Comparison of ENCODE assay signal across 30 mouse cellular contexts in the genomic region with DNA sequence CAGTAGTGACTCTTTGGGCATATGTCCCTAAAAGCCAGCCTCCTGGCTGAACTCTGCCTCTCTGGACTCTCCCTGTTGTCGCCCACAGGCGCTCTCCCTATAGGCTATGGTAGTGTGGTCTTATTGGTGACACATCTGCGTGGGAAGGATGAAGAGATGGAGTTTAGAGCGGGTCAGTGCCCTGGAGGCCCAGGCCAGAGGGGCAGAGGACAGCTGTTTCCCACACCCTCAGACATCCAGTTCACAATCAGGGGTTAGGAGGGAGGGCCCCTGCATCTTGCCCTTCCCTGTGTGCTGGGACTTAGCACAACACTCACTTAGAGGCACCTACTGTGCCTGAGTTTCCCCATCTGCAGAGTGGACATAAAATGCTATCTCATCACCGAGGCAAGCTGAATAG. TPM values are rescaled to one million over a fixed set of nuclear protein-coding genes. Genes with fewer than 3 reads are reported as not detected.
DNase-seq lines count a peak whose midpoint lies in the region; ATAC-seq and TF ChIP-seq lines count a peak whose summit lies in the region.
"Had no signal": no experiment of that assay in that cellular context is flagged by ENCODE, and none has a peak within 500 bp of the region (broad histone marks: within the 10 kb centered on the region; RNA-seq: fewer than 3 reads in every experiment).

No protein-coding gene starts in this region.

- H3K4me1 ChIP-seq in liver, adult 2 months (ENCODE audit: control insufficient read depth, insufficient read depth, low read length): no peaks in the 10 kb centered on the region; the same call in 1 of the 2 replicates
- H3K4me1 ChIP-seq: forebrain, embryonic 13.5 days had no signal

- intact Hi-C loops in gastrocnemius, adult 2 months (cut with DNase I): no loop called here
- intact Hi-C loops in left cerebral cortex, postnatal 25 days (cut with DNase I): no loop called here

- no peaks in the 10 kb centered on the region for H3K27me3 ChIP-seq in liver, adult 2 months (ENCODE audit: control insufficient read depth, insufficient read depth, low read length)
- H3K27me3 ChIP-seq: embryonic facial prominence, embryonic 12.5 days; forebrain, embryonic 13.5 days; heart, embryonic 12.5 days; hindbrain, embryonic 13.5 days; Patski had no signal

- H3K27ac ChIP-seq in gastrocnemius, adult 2 months: peak overlapping the region; percentile 67
- H3K27ac ChIP-seq in liver, adult 2 months (replicated peaks; ENCODE audit: insufficient read depth, low read depth, low read length): 0 out of 2 replicates have a peak overlapping the region, but pooled peaks have one; percentile 49
- H3K27ac ChIP-seq: embryonic facial prominence, embryonic 12.5 days; forebrain, embryonic 13.5 days; heart, embryonic 15.5 days; hindbrain, embryonic 13.5 days; hindbrain, postnatal 0 days had no signal

- no peak overlapping the region for H3K9ac ChIP-seq in liver, adult 2 months (ENCODE audit: low read depth, low read length)
- H3K9ac ChIP-seq: embryonic facial prominence, embryonic 12.5 days; forebrain, embryonic 13.5 days; heart, embryonic 12.5 days; heart, embryonic 15.5 days; hindbrain, embryonic 13.5 days had no signal

- TF ChIP-seq CTCF in gastrocnemius, adult 2 months (IDR thresholded peaks at IDR 0.05): no peak
- no peak for TF ChIP-seq CTCF in liver, adult 2 months (IDR thresholded peaks at IDR 0.05; ENCODE audit: low read depth, low read length)

- no peak for TF ChIP-seq POLR2A in liver, adult 2 months (IDR thresholded peaks at IDR 0.05; ENCODE audit: extremely low read depth, insufficient read depth, low read length)

- 78% methylated on average over 5 of the region's 5 CpGs for WGBS in liver, adult 2 months

- DNase-seq in gastrocnemius, adult 2 months: no peak
- no peak for DNase-seq in gastrocnemius, adult 8-10 months (ENCODE audit: low spot score in 2 of 2)
- DNase-seq in liver, adult 2 months (ENCODE audit: extremely low read depth, low read depth, low spot score): peak; percentile 16
- DNase-seq in liver: no peak
- DNase-seq in left cerebral cortex, postnatal 25 days (ENCODE audit: low spot score in 2 of 2): no peak
- DNase-seq in embryo, embryonic 10 days (ENCODE audit: low spot score): no peak
- DNase-seq: adrenal gland, postnatal 10 days; adrenal gland, postnatal 36 days; B cell, adult 2 months; cerebellum, adult 11 months; cerebellum, adult 8-10 months; cerebellum, postnatal 10 days; cerebellum, postnatal 36 days; gastrocnemius, postnatal 25 days; heart, postnatal 10 days; heart, postnatal 36 days had no signal

- H3K4me3 ChIP-seq in gastrocnemius, adult 2 months: no peak overlapping the region
- no peak overlapping the region for H3K4me3 ChIP-seq in liver, adult 2 months (ENCODE audit: insufficient read depth, low read depth, low read length)
- H3K4me3 ChIP-seq: embryonic facial prominence, embryonic 12.5 days; forebrain, embryonic 10.5 days; forebrain, embryonic 13.5 days; heart, embryonic 12.5 days; heart, embryonic 15.5 days; hindbrain, embryonic 10.5 days; hindbrain, embryonic 13.5 days had no signal

- no peaks in the 10 kb centered on the region for H3K36me3 ChIP-seq in liver, adult 2 months (ENCODE audit: control insufficient read depth, insufficient read depth, low read length)
- H3K36me3 ChIP-seq: forebrain, embryonic 10.5 days; G1E; heart, embryonic 12.5 days; heart, embryonic 15.5 days; hindbrain, embryonic 10.5 days; hindbrain, embryonic 13.5 days had no signal

- no peaks in the 10 kb centered on the region for H3K79me2 ChIP-seq in liver, adult 2 months (ENCODE audit: control insufficient read depth, insufficient read depth, low read length)

- ATAC-seq in megakaryocyte, adult 5-6 weeks (ENCODE audit: poor library complexity, severe bottlenecking): peak; percentile 82; the same call in 1 of the 2 replicates
- ATAC-seq: forebrain, embryonic 13.5 days; forebrain, embryonic 16.5 days; hindbrain, postnatal 0 days; inflammation-experienced regulatory T-cells, adult 6 months; intestine, embryonic 16.5 days; Patski had no signal

RNA-seq across cellular contexts. Expression of a gene that starts 8.8 kb away (rescaled TPM):
- total RNA-seq in gastrocnemius, adult 2 months (2021): 10 to 100 TPM; 15.9 to 20.9 TPM
- 1 to 10 TPM; 5.5 to 9.9 (median 7.8) TPM for total RNA-seq in gastrocnemius, adult 8-10 months (2022)
- 2.0 and 3.0 TPM in 2 replicates for total RNA-seq in liver, adult 2 months (2014; rRNA removed)
- 2.0 and 2.1 TPM in 2 replicates for polyA plus RNA-seq in liver, adult 2 months (2012; rRNA removed)
- total RNA-seq in megakaryocyte, adult 5-6 weeks (2015): 0.78 and 2.2 TPM in 2 replicates
- 0.77 and 1.1 TPM in 2 replicates for total RNA-seq in megakaryocyte, adult 5-6 weeks (2017)
- 1 to 10 TPM; 6.9 to 7.0 TPM for total RNA-seq in left cerebral cortex, postnatal 25 days (2021)
- polyA plus RNA-seq: inflammation-experienced regulatory T-cells, adult 6 months had no signal
